Mouse (Mus musculus) hematopoietic multipotent progenitor cell, adult 10-12 weeks (in vitro differentiated cells): ENCODE results near the gene A2ml1. TPM values are rescaled to one million over a fixed set of nuclear protein-coding genes. Genes with fewer than 3 reads are reported as not detected.

Source experiments
- polyA plus RNA-seq: library from polyadenylated mRNA; stranded (reverse); fragments of >175 nt; gene quantifications from 2 replicates; pipeline ENCODE4 v1.2.3, GENCODE M21; 2012; ENCODE audit warnings: low replicate concordance

A2ml1 gene
- polyA plus RNA-seq = not detected in 2 replicates

GRCm38 (mm10) chr6:128581508-128581907 lies at the start of gene A2ml1:
Gene A2ml1, minus strand, starts transcription at chr6:128581608.

DNA sequence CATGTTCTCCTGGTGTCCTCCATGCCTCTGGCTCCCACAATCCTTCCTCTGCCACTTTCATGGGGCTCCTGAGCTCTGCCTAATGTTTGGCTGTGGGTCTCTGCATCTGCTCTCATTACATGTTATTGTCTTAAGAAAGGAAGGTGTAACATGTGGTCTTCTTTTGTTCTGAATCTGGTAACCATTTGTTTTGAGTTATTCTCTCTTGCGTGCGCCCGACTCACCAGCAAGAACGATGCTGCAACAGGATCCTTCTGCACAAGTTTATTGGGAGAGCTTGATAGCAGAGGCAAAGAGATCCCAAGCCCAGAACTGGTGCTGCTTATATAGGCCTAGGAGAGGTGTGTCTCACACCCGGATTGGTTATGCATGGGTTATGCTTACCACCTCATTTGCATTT lies 42.0 kb upstream of the A2ml1 start, which contains the start of gene Klrb1a:
Gene Klrb1a, minus strand, starts transcription at position 101 of the 400 bp plus-strand sequence.

DNA sequence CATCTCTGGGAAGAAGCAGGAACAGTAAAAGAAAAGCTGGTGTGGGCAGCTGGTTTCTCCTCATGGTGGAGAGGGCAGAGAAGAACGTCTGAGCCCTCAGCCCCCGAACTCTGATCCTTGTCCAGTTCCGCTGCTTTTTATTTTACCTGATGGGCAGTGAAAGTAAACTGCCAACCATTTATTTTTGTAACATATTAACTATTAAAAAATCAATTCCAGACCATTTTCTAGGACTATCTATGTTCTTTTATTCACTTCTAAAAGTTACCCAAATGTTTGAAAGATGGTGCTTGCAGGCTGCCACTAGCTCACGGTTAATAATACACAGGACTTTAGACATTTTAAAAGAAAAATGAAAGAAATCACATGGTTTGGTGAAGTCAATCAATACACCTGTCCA lies 54.8 kb downstream of the A2ml1 start, which contains the start of gene Pzp:
Gene Pzp, minus strand, starts transcription at position 120 of the 400 bp plus-strand sequence.

Other genes with a start within 250 kb of the A2ml1 start
- gene Tulp3, start 225.8 kb downstream of the A2ml1 start, polyA plus RNA-seq = 2.0 and 2.4 TPM in 2 replicates
- gene Rhno1, start 218.7 kb downstream of the A2ml1 start, polyA plus RNA-seq = 31.3 and 51.5 TPM in 2 replicates
- 6.1 and 17.4 TPM in 2 replicates for gene Foxm1, start 218.6 kb downstream of the A2ml1 start, polyA plus RNA-seq
- gene Tex52, start 206.2 kb downstream of the A2ml1 start, polyA plus RNA-seq = 0.12 TPM in 1 of 2 replicates, not detected in the other
- gene Gm44596, start 206.1 kb downstream of the A2ml1 start, polyA plus RNA-seq = not detected in 2 replicates
- gene Nrip2, start 182.3 kb downstream of the A2ml1 start, polyA plus RNA-seq = 0.07 and 0.28 TPM in 2 replicates
- 20.5 and 26.9 TPM in 2 replicates for gene Itfg2, start 156.7 kb downstream of the A2ml1 start, polyA plus RNA-seq
- 91.2 and 98.3 TPM in 2 replicates for gene Fkbp4, start 142.9 kb downstream of the A2ml1 start, polyA plus RNA-seq
- not detected in 2 replicates for gene Pzp, start 54.9 kb downstream of the A2ml1 start, polyA plus RNA-seq
- 0.45 and 2.1 TPM in 2 replicates for gene Klrb1a, start 41.9 kb upstream of the A2ml1 start, polyA plus RNA-seq
- 0.22 TPM in 1 of 2 replicates, not detected in the other for gene Clec2h, start 80.8 kb upstream of the A2ml1 start, polyA plus RNA-seq
- gene Klrb1, start 141.5 kb upstream of the A2ml1 start, polyA plus RNA-seq = not detected in 2 replicates
- 0.30 and 0.54 TPM in 2 replicates for gene Klrb1c, start 207.6 kb upstream of the A2ml1 start, polyA plus RNA-seq
- not detected in 2 replicates for gene Gm44511, start 244.7 kb upstream of the A2ml1 start, polyA plus RNA-seq
- gene Klrb1b, start 244.7 kb upstream of the A2ml1 start, polyA plus RNA-seq = not detected in 2 replicates